Mouse (Mus musculus) heart, adult 8-10 months (tissue): Measurements from ENCODE around the gene Nsd2. TPM values are rescaled to one million over a fixed set of nuclear protein-coding genes. Genes with fewer than 3 reads are reported as not detected.

Experiments
- DNase-seq: peaks from one replicate; pipeline ENCODE4 v3.0.0; 2022; ENCODE audit warnings: low spot score
- total RNA-seq, 4 experiments: library from RNA; stranded (reverse); gene quantifications; 2 replicates each; pipeline ENCODE4 v1.2.4; 2022

Nsd2 gene
- 10 to 100 TPM; 24.0 to 25.3 (median 24.5) TPM for total RNA-seq

- DNase-seq = peak; percentile 77
These were observed at the start of gene Nsd2 for GRCm38 (mm10) chr5:33819876-33820732. Gene Nsd2 (plus strand): TSS chr5:33820725.

- DNase-seq = no peak
These were observed 43.3 kb upstream of the Nsd2 start for GRCm38 (mm10) chr5:33777195-33777594.

- peak; percentile 5 for DNase-seq
These were observed 38.6 kb upstream of the Nsd2 start for GRCm38 (mm10) chr5:33781964-33782344.

GRCm38 (mm10) chr5:33782345-33782998, 38.1 kb upstream of the Nsd2 start, which contains the start of gene Letm1:
Gene Letm1 (minus strand): TSS chr5:33782817.
- peak; percentile 93 for DNase-seq

- no peak for DNase-seq
These were observed 37.5 kb upstream of the Nsd2 start for GRCm38 (mm10) chr5:33782999-33783390.

GRCm38 (mm10) chr5:33791912-33792643, 28.4 kb upstream of the Nsd2 start:
- no peak for DNase-seq

- DNase-seq = no peak
These were observed 17.2 kb upstream of the Nsd2 start for GRCm38 (mm10) chr5:33803337-33803736.

- no peak for DNase-seq
These were observed 9.0 kb upstream of the Nsd2 start for GRCm38 (mm10) chr5:33811519-33811918.

GRCm38 (mm10) chr5:33816008-33816725, 4.4 kb upstream of the Nsd2 start:
- DNase-seq = no peak

GRCm38 (mm10) chr5:33818104-33818503, 2.4 kb upstream of the Nsd2 start:
- DNase-seq = no peak

- DNase-seq = peak; percentile 14
These were observed 1.2 kb upstream of the Nsd2 start for GRCm38 (mm10) chr5:33819141-33819875.

- DNase-seq = peak; percentile 10
These were observed 452 bp downstream of the Nsd2 start for GRCm38 (mm10) chr5:33820733-33821621.

- DNase-seq = no peak
These were observed 1.4 kb downstream of the Nsd2 start for GRCm38 (mm10) chr5:33821901-33822427.

GRCm38 (mm10) chr5:33822456-33822855, 1.9 kb downstream of the Nsd2 start:
- DNase-seq = no peak

- DNase-seq = no peak
These were observed 5.5 kb downstream of the Nsd2 start for GRCm38 (mm10) chr5:33826001-33826400.

GRCm38 (mm10) chr5:33828107-33828506, 7.6 kb downstream of the Nsd2 start:
- DNase-seq = no peak

- no peak for DNase-seq
These were observed 9.4 kb downstream of the Nsd2 start for GRCm38 (mm10) chr5:33829958-33830357.

GRCm38 (mm10) chr5:33830832-33831231, 10.3 kb downstream of the Nsd2 start:
- no peak for DNase-seq

GRCm38 (mm10) chr5:33841331-33841730, 20.8 kb downstream of the Nsd2 start:
- no peak for DNase-seq

- no peak for DNase-seq
These were observed 22.0 kb downstream of the Nsd2 start for GRCm38 (mm10) chr5:33842549-33842948.
